Mouse (Mus musculus): ENCODE measurements at regions not wholly inside any gene's neighbourhood (a gene's known extent, or its start where the extent isn't known, plus 50 kb on each side); places are given as distances from the start of the nearest gene placed in this dataset.

- Histone ChIP-seq H3K9me3 (replicated peaks; ENCODE audit: insufficient read depth, low read length) (no peaks in the 10 kb centered on the region), H3K4me1 (ENCODE audit: control insufficient read depth in 1 of 2, insufficient read depth in 2 of 2, low read length in 2 of 2) (peaks cover 11 to 14% of the 10 kb centered on the region in 2 experiments; a peak in 3 of 4 replicates), H3K9ac (ENCODE audit: control insufficient read depth, low read depth, low read length, poor library complexity, severe bottlenecking) (peak overlapping the region; percentile 27; the same call in 1 of the 2 replicates)
Observed at GRCm38 (mm10) chr11:31770881-31771280, 99.2 kb upstream of the Bod1 start.

GRCm38 (mm10) chr11:31771491-31772439, 100.1 kb upstream of the Bod1 start:
- H3K9ac ChIP-seq (ENCODE audit: control insufficient read depth, low read depth, low read length, poor library complexity, severe bottlenecking), result no peak overlapping the region
- peaks cover 0 to 2% of the 10 kb centered on the region in 2 experiments; a peak in 1 of 4 replicates for H3K27me3 ChIP-seq (ENCODE audit: control insufficient read depth in 1 of 2, insufficient read depth in 2 of 2, low read length in 2 of 2)
- TF ChIP-seq TBP (IDR thresholded peaks at IDR 0.05; ENCODE audit: low read depth, low read length) (no peak), POLR2A (IDR thresholded peaks at IDR 0.05; ENCODE audit: control insufficient read depth in 1 of 2, insufficient read depth in 1 of 2, low read depth in 1 of 2, low read length in 2 of 2, poor library complexity in 1 of 2) (no peak), USF1 (IDR thresholded peaks at IDR 0.05; ENCODE audit: low read depth, low read length) (no peak), MYB (IDR thresholded peaks at IDR 0.05; ENCODE audit: low read depth, low read length) (no peak), ELF1 (IDR thresholded peaks at IDR 0.05; ENCODE audit: low read depth, low read length) (no peak), ETS1 (IDR thresholded peaks at IDR 0.05; ENCODE audit: low read depth, low read length) (no peak), SIN3A (IDR thresholded peaks at IDR 0.05; ENCODE audit: low read length) (no peak), TCF12 (IDR thresholded peaks at IDR 0.05; ENCODE audit: low read depth, low read length) (no peak), CHD1 (IDR thresholded peaks at IDR 0.05; ENCODE audit: low read depth, low read length) (no peak), SMC3 (IDR thresholded peaks at IDR 0.05; ENCODE audit: low read depth, low read length) (no peak), NRF1 (IDR thresholded peaks at IDR 0.05; ENCODE audit: insufficient read depth, low read depth, low read length, poor library complexity, severe bottlenecking) (no peak), RCOR1 (IDR thresholded peaks at IDR 0.05; ENCODE audit: low read depth, low read length) (no peak), BHLHE40 (IDR thresholded peaks at IDR 0.05; ENCODE audit: borderline replicate concordance, low read depth, low read length) (no peak), USF2 (IDR thresholded peaks at IDR 0.05; ENCODE audit: borderline replicate concordance in 1 of 2, insufficient read depth in 1 of 2, low read depth in 1 of 2, low read length in 2 of 2) (no peak), MXI1 (IDR thresholded peaks at IDR 0.05; ENCODE audit: low read depth, low read length) (no peak), GATA1 (IDR thresholded peaks at IDR 0.05; ENCODE audit: low read depth, low read length) (no peak), CHD2 (IDR thresholded peaks at IDR 0.05; ENCODE audit: low read length) (no peak)
- H3K4me1 ChIP-seq (ENCODE audit: control insufficient read depth in 1 of 2, insufficient read depth in 2 of 2, low read length in 2 of 2), result peaks cover 11 to 14% of the 10 kb centered on the region in 2 experiments; a peak in 3 of 4 replicates
- peaks cover 0 to 7% of the 10 kb centered on the region in 2 experiments; a peak in 1 of 4 replicates for H3K36me3 ChIP-seq (ENCODE audit: control insufficient read depth in 1 of 2, insufficient read depth in 2 of 2, low read length in 2 of 2)
- no peak overlapping the region for H3K4me3 ChIP-seq (ENCODE audit: control insufficient read depth in 1 of 2, insufficient read depth in 1 of 2, low read depth in 2 of 2, low read length in 2 of 2)
- H3K79me2 ChIP-seq (ENCODE audit: control insufficient read depth, insufficient read depth, low read length, poor library complexity), result no peaks in the 10 kb centered on the region
- H3K27ac ChIP-seq (ENCODE audit: control insufficient read depth, low read depth, low read length), result no peak overlapping the region
- H3K9me3 ChIP-seq (replicated peaks; ENCODE audit: insufficient read depth, low read length), result no peaks in the 10 kb centered on the region
- no peak for DNase-seq (ENCODE audit: low read depth, low spot score)

More at GRCm38 (mm10) chr11:31770881-31771280, 99.2 kb upstream of the Bod1 start:
- peaks cover 0 to 7% of the 10 kb centered on the region in 2 experiments; a peak in 1 of 4 replicates for H3K36me3 ChIP-seq (ENCODE audit: control insufficient read depth in 1 of 2, insufficient read depth in 2 of 2, low read length in 2 of 2)
- TF ChIP-seq MXI1 (IDR thresholded peaks at IDR 0.05; ENCODE audit: low read depth, low read length) (no peak), UBTF (IDR thresholded peaks at IDR 0.05; ENCODE audit: borderline replicate concordance, insufficient read depth, low read depth, low read length) (no peak), TAL1 (IDR thresholded peaks at IDR 0.05; ENCODE audit: low read length) (no peak), POLR2AphosphoS5 (IDR thresholded peaks at IDR 0.05; ENCODE audit: borderline replicate concordance, low read depth, low read length) (no peak), GATA1 (IDR thresholded peaks at IDR 0.05; ENCODE audit: low read depth, low read length) (no peak), ZC3H11A (IDR thresholded peaks at IDR 0.05; ENCODE audit: low read depth, low read length) (no peak), SIN3A (IDR thresholded peaks at IDR 0.05; ENCODE audit: low read length) (no peak), GABPA (IDR thresholded peaks at IDR 0.05; ENCODE audit: low read depth, low read length) (no peak)
- H3K4me3 ChIP-seq (ENCODE audit: control insufficient read depth in 1 of 2, insufficient read depth in 1 of 2, low read depth in 2 of 2, low read length in 2 of 2), result no peak overlapping the region; a peak in 1 of 4 replicates
- H3K79me2 ChIP-seq (ENCODE audit: control insufficient read depth, insufficient read depth, low read length, poor library complexity), result no peaks in the 10 kb centered on the region
- no peak for DNase-seq (ENCODE audit: low read depth, low spot score)
- H3K27ac ChIP-seq (ENCODE audit: control insufficient read depth, low read depth, low read length), result peak overlapping the region; percentile 79; the same call in 1 of the 2 replicates
- H3K27me3 ChIP-seq (ENCODE audit: control insufficient read depth in 1 of 2, insufficient read depth in 2 of 2, low read length in 2 of 2), result peaks cover 0 to 2% of the 10 kb centered on the region in 2 experiments; a peak in 1 of 4 replicates

All from MEL (cell line).